Mouse (Mus musculus): ENCODE measurements at regions not wholly inside any gene's neighbourhood (a gene's known extent, or its start where the extent isn't known, plus 50 kb on each side); places are given as distances from the start of the nearest gene placed in this dataset.

DNA sequence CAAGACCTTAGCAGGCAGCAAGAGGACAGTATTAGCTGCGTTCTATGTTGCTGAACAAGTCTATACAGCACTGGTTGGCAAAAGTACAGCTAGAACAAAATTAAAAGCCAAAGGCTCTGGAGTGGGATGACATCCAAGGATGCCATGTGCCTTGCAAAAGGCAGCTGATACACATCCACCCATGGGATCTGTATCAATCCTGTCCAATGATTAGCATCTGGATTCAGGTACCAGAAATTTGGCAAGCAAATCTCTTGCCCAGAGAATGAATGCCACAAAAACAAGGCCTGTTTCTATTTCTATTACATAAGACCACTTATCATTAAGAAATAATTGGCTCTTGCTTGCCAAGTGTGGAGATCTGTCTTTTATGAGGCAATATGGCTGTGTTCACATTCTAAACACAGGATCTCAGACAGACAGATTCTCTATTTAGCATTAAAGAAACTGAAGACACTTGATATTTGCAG, 220.0 kb downstream of the Cpe start:
- WGBS, result 80% methylated on average over 1 of the region's 1 CpGs
- H3K27ac ChIP-seq, result no peak overlapping the region
- no peaks in the 10 kb centered on the region for H3K9me3 ChIP-seq (replicated peaks)
- no peak overlapping the region for H3K4me3 ChIP-seq
- no peak overlapping the region for H3K9ac ChIP-seq
- no peaks in the 10 kb centered on the region for H3K4me1 ChIP-seq (replicated peaks)
- no peaks in the 10 kb centered on the region for H3K27me3 ChIP-seq
- no peak for ATAC-seq (replicated peaks; ENCODE audit: insufficient number of reproducible peaks, insufficient read depth, low FRiP score, low read depth)
- no peaks in the 10 kb centered on the region for H3K36me3 ChIP-seq
- no peak overlapping the region for H3K4me2 ChIP-seq

DNA sequence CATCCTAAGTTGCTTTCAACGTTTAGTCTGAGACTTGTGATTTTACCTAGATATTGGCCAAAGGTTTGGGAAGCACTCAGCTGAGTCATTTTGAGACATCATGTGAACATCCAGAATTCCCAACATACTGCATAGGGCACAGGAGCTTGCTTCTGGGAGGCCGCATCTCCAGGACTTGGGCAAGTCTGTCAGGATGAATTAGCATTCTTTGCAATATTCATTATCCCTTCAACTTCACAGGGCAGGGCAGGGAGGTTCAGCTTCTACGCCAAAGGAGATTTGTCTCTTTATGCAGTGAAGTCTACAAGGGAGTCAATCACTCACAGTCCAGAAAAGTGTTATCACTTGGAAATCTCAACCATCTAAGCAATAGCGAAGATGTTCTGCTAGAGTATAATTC, 231.7 kb downstream of the Cpe start:
- 77% methylated on average over 4 of the region's 4 CpGs for WGBS
- no peaks in the 10 kb centered on the region for H3K9me3 ChIP-seq (replicated peaks)
- no peak overlapping the region for H3K9ac ChIP-seq
- H3K4me2 ChIP-seq, result no peak overlapping the region
- no peak overlapping the region for H3K4me3 ChIP-seq
- H3K27me3 ChIP-seq, result no peaks in the 10 kb centered on the region
- H3K27ac ChIP-seq, result no peak overlapping the region
- no peaks in the 10 kb centered on the region for H3K36me3 ChIP-seq
- no peaks in the 10 kb centered on the region for H3K4me1 ChIP-seq (replicated peaks)
- no peak for ATAC-seq (replicated peaks; ENCODE audit: insufficient number of reproducible peaks, insufficient read depth, low FRiP score, low read depth)

- no peak overlapping the region for H3K4me2 ChIP-seq
- no peak overlapping the region for H3K27ac ChIP-seq
- no peaks in the 10 kb centered on the region for H3K27me3 ChIP-seq
- no peak overlapping the region for H3K9ac ChIP-seq
- no peak for ATAC-seq (replicated peaks; ENCODE audit: insufficient number of reproducible peaks, insufficient read depth, low FRiP score, low read depth)
- no peaks in the 10 kb centered on the region for H3K36me3 ChIP-seq
- H3K4me1 ChIP-seq (replicated peaks), result no peaks in the 10 kb centered on the region
- WGBS, result 77% methylated on average over 5 of the region's 5 CpGs
- H3K4me3 ChIP-seq, result no peak overlapping the region
- H3K9me3 ChIP-seq (replicated peaks), result no peaks in the 10 kb centered on the region
Measured at GRCm38 (mm10) chr8:64456970-64457369, 235.9 kb downstream of the Cpe start.

DNA sequence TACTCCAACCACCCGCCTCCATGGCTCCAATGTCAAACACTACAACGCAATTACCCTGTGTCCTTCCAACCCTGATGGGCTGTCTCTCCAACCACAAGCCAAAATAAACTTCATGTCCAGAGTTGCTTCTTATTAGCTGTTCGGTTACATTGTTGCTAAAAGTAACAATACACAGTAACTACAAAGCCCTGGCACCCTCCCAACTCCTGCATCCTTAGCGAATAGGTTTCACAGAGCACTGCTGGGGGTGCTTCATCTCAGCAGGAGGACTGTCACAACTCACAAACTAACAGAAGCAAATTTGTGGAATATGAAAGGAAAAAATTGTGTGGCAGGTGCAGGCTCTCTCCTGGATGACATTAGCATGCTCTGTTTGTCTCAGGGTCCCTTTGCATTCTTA, 238.1 kb downstream of the Cpe start:
- Histone ChIP-seq H3K9ac (no peak overlapping the region), H3K4me1 (replicated peaks) (no peaks in the 10 kb centered on the region), H3K4me3 (no peak overlapping the region), H3K27ac (no peak overlapping the region), H3K36me3 (no peaks in the 10 kb centered on the region), H3K27me3 (no peaks in the 10 kb centered on the region), H3K9me3 (replicated peaks) (no peaks in the 10 kb centered on the region), H3K4me2 (no peak overlapping the region)
- ATAC-seq (replicated peaks; ENCODE audit: insufficient number of reproducible peaks, insufficient read depth, low FRiP score, low read depth), result no peak
- WGBS, result 69% methylated on average over 4 of the region's 4 CpGs

DNA sequence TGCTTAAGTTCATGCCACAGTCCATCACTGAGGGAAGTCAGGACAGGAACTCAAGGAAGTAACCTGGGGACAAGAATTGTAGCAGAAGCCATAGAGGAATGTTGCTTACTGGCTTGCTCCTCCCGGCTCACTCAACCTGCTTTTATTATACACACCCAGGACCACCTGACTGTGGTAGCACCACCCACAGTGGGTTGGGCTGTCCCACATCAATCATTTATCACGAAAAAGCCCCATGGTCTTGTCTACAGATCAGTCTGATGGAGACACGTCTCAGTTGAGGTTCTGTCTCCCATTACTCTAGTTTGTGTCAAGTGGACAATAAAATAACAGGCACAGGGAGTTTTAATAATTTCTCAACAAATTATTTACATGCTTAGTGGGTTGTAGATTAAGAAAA, 239.3 kb upstream of the Tll1 start:
- no peak overlapping the region for H3K4me2 ChIP-seq
- WGBS, result 79% methylated on average over 3 of the region's 3 CpGs
- no peak for ATAC-seq (replicated peaks; ENCODE audit: insufficient number of reproducible peaks, insufficient read depth, low FRiP score, low read depth)

GRCm38 (mm10) chr8:64444429-64444828, 238.4 kb upstream of the Tll1 start:
- no peak for ATAC-seq (replicated peaks; ENCODE audit: insufficient number of reproducible peaks, insufficient read depth, low FRiP score, low read depth)

More for the DNA sequence above, 239.3 kb upstream of the Tll1 start:
- Histone ChIP-seq H3K27ac (no peak overlapping the region), H3K9me3 (replicated peaks) (no peaks in the 10 kb centered on the region), H3K36me3 (no peaks in the 10 kb centered on the region), H3K4me3 (no peak overlapping the region), H3K27me3 (no peaks in the 10 kb centered on the region), H3K4me1 (replicated peaks) (no peaks in the 10 kb centered on the region), H3K9ac (no peak overlapping the region)

DNA sequence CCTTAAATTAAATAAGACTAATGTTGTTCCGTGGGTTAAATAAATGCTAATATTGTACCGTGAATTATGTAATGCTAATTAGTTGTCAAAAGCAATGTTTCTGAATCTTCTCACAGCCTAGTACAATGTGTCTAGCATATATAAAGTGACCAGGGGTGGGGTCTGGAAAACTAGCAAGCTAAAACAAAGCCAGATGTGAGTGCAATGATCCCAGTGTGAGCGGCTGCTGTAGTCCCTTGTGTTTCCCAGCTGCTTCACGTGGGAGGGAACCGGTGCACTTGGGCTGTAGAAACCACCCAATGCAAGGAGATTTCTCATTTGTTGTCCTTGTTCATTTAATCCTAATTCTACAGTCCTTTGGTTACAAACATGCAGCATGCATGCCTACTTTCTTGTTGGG, 232.4 kb upstream of the Tll1 start:
- ATAC-seq (replicated peaks; ENCODE audit: insufficient number of reproducible peaks, insufficient read depth, low FRiP score, low read depth), result no peak
- Histone ChIP-seq H3K9me3 (replicated peaks) (no peaks in the 10 kb centered on the region), H3K4me1 (replicated peaks) (0 out of 2 replicates have a peak, but pooled peaks cover 3% of the 10 kb centered on the region), H3K9ac (no peak overlapping the region), H3K27ac (no peak overlapping the region), H3K4me2 (no peak overlapping the region), H3K27me3 (no peaks in the 10 kb centered on the region), H3K4me3 (no peak overlapping the region), H3K36me3 (no peaks in the 10 kb centered on the region)
- 76% methylated on average over 5 of the region's 5 CpGs for WGBS

More at GRCm38 (mm10) chr8:64444429-64444828, 238.4 kb upstream of the Tll1 start:
- Histone ChIP-seq H3K36me3 (no peaks in the 10 kb centered on the region), H3K4me1 (replicated peaks) (no peaks in the 10 kb centered on the region), H3K4me3 (no peak overlapping the region), H3K4me2 (no peak overlapping the region), H3K27ac (no peak overlapping the region), H3K9me3 (replicated peaks) (no peaks in the 10 kb centered on the region), H3K27me3 (no peaks in the 10 kb centered on the region), H3K9ac (no peak overlapping the region)
- WGBS, result 69% methylated on average over 5 of the region's 5 CpGs

DNA sequence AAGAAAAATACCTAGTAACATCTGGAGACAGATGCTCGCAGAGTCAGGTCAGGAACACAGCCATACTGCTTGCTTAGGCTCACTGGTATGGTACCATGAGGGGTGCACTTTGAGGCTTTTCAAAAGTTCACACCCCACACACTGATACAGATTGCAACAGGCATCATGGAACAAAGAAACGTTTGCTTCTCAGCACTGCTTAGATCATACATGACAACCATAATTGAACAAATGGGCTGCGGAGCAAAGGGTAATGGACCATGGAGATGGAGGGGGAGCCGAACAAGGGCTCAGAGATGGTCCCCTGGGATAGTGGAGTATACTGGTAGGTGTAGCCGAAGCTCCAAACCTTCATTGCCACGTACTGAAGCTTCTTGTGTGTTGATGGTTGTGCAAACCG, 228.6 kb upstream of the Tll1 start:
- H3K4me1 ChIP-seq (replicated peaks), result 0 out of 2 replicates have a peak, but pooled peaks cover 3% of the 10 kb centered on the region
- no peaks in the 10 kb centered on the region for H3K36me3 ChIP-seq
- ATAC-seq (replicated peaks; ENCODE audit: insufficient number of reproducible peaks, insufficient read depth, low FRiP score, low read depth), result no peak
- H3K27ac ChIP-seq, result no peak overlapping the region
- H3K27me3 ChIP-seq, result no peaks in the 10 kb centered on the region
- 81% methylated on average over 7 of the region's 7 CpGs for WGBS
- no peak overlapping the region for H3K4me2 ChIP-seq
- H3K9ac ChIP-seq, result no peak overlapping the region
- no peaks in the 10 kb centered on the region for H3K9me3 ChIP-seq (replicated peaks)
- H3K4me3 ChIP-seq, result no peak overlapping the region

DNA sequence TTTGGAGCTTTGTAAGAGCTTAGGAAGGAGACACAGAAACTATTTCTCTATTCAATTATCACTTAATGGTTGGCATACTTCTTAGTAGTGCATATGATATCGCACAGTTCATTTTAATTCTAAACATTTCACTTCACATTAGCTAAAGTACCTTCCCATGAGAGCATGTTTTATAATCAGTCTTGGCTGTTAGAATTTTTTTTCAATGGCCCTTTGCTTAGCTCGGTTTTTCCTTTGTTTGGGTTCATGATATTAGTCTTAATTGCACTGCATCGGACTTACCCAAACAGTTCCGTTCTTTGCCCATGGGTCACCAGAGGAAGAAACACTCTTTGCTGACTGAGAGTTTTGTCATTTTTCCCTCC, 216.8 kb upstream of the Tll1 start:
- H3K9me3 ChIP-seq (replicated peaks), result no peaks in the 10 kb centered on the region
- 64% methylated on average over 4 of the region's 4 CpGs for WGBS
- H3K27me3 ChIP-seq, result no peaks in the 10 kb centered on the region
- no peaks in the 10 kb centered on the region for H3K4me1 ChIP-seq (replicated peaks)
- H3K4me2 ChIP-seq, result no peak overlapping the region
- no peaks in the 10 kb centered on the region for H3K36me3 ChIP-seq
- no peak overlapping the region for H3K27ac ChIP-seq
- H3K4me3 ChIP-seq, result no peak overlapping the region
- H3K9ac ChIP-seq, result no peak overlapping the region
- no peak for ATAC-seq (replicated peaks; ENCODE audit: insufficient number of reproducible peaks, insufficient read depth, low FRiP score, low read depth)

GRCm38 (mm10) chr8:64422200-64422849, 216.3 kb upstream of the Tll1 start:
- Histone ChIP-seq H3K4me1 (replicated peaks) (no peaks in the 10 kb centered on the region), H3K36me3 (no peaks in the 10 kb centered on the region), H3K4me2 (no peak overlapping the region), H3K9ac (no peak overlapping the region), H3K27me3 (no peaks in the 10 kb centered on the region), H3K9me3 (replicated peaks) (no peaks in the 10 kb centered on the region), H3K4me3 (no peak overlapping the region), H3K27ac (no peak overlapping the region)
- ATAC-seq (replicated peaks; ENCODE audit: insufficient number of reproducible peaks, insufficient read depth, low FRiP score, low read depth), result no peak
- WGBS, result 56% methylated on average over 8 of the region's 8 CpGs

DNA sequence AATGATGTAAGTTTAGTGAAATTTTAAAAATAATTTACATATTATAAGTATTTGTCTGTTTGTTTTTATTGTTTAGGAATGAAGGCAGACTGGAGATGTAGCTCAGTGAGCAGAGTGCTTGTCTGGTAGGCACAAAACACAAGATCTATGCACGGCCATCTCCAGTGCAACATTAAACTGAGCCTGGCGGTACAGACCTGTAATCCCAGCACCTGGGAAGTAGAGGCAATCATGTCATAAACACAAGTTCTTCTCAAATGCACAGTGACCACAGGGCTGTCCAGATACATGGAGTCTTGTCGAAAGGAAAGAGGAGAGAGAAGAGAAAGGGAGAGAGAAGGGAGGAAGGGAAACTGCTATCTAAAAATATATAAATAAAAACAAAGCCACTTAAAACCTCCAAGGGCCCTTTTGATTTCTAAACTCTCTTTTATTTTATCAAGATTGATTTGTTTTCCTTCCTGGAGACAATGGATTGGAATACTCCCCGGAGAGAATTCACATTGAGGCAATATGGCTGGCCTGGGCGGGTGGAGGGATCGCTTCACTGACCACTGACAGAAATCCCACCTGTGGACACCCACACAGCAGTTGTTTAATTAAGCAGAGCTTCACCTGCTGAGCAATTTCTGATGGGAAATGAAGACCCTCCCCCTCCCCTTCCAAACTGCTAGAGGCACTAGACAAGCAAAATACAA, 215.6 kb upstream of the Tll1 start:
- no peak overlapping the region for H3K27ac ChIP-seq
- H3K27me3 ChIP-seq, result no peaks in the 10 kb centered on the region
- no peaks in the 10 kb centered on the region for H3K9me3 ChIP-seq (replicated peaks)
- WGBS, result 74% methylated on average over 6 of the region's 6 CpGs
- H3K9ac ChIP-seq, result no peak overlapping the region
- no peak overlapping the region for H3K4me2 ChIP-seq
- no peak for ATAC-seq (replicated peaks; ENCODE audit: insufficient number of reproducible peaks, insufficient read depth, low FRiP score, low read depth)
- no peaks in the 10 kb centered on the region for H3K36me3 ChIP-seq
- no peak overlapping the region for H3K4me3 ChIP-seq
- H3K4me1 ChIP-seq (replicated peaks), result no peaks in the 10 kb centered on the region

Data from heart, embryonic 15.5 days (tissue).